Mouse (Mus musculus) spleen, adult 2 months (tissue): ENCODE measurements around the gene Mill2. TPM values are rescaled to one million over a fixed set of nuclear protein-coding genes. Genes with fewer than 3 reads are reported as not detected.

Experiments
- DNase-seq, 2 experiments: peaks; one replicate each; pipeline versions ENCODE4 v3.0.0 to v3.0.0-alpha.2; 2012 to 2021; ENCODE audit warnings: low spot score in 2 of 2, low read depth in 1 of 2
- H3K27ac ChIP-seq: fragments of 200-500 bp; 2 replicates; pipeline ENCODE4 v1.5.1; 2012; ENCODE audit warnings: low read length, inconsistent platforms; ENCODE audit not compliant: insufficient read depth
- H3K27me3 ChIP-seq: fragments of 200-500 bp; 2 replicates; pipeline ENCODE4 v1.6.1; 2012; ENCODE audit warnings: mild to moderate bottlenecking, moderate library complexity, low read length, inconsistent platforms; ENCODE audit not compliant: control insufficient read depth, insufficient read depth
- H3K36me3 ChIP-seq: fragments of 200-500 bp; 2 replicates; pipeline ENCODE4 v1.6.1; 2012; ENCODE audit warnings: mild to moderate bottlenecking, low read length, inconsistent platforms; ENCODE audit not compliant: control insufficient read depth, insufficient read depth
- H3K4me1 ChIP-seq: fragments of 200-500 bp; 2 replicates; pipeline ENCODE4 v1.6.1; 2011; ENCODE audit warnings: inconsistent platforms; ENCODE audit not compliant: control insufficient read depth, insufficient read depth, insufficient read length
- H3K4me3 ChIP-seq: fragments of 200-500 bp; 2 replicates; pipeline ENCODE4 v1.5.1; 2011; ENCODE audit warnings: mild to moderate bottlenecking, inconsistent platforms; ENCODE audit not compliant: insufficient read depth, insufficient read length; ENCODE audit errors: extremely low read depth
- CTCF ChIP-seq: fragments of 200-500 bp; IDR thresholded peaks from 2 replicates; pipeline ENCODE4 v1.5.1; 2011; ENCODE audit warnings: mild to moderate bottlenecking, inconsistent platforms; ENCODE audit not compliant: insufficient read depth, insufficient read length, insufficient replicate concordance; ENCODE audit errors: extremely low read depth
- POLR2A ChIP-seq: fragments of 200-500 bp; IDR thresholded peaks from 2 replicates; pipeline ENCODE4 v1.6.1; 2011; ENCODE audit warnings: low read depth, low read length, inconsistent platforms
- WGBS: fragments of 180-500 bp; shearing (Covaris S2); methylation state at CpG from one replicate; pipeline ENCODE4 v1.1.7; 2018; 5-methylcytosine and 5-hydroxymethylcytosine counted together
- polyA plus RNA-seq: library from polyadenylated mRNA; depleted of rRNA; stranded (reverse); fragments of >200 nt; gene quantifications from 2 replicates; pipeline ENCODE4 v1.2.3, GENCODE M21; 2012

Mill2 gene
- polyA plus RNA-seq, 1 experiment: 2.4 TPM

- H3K27ac ChIP-seq: no peak overlapping the region
- DNase-seq: peak; percentile 41 to 81
- 18% methylated on average over 33 of the region's 33 CpGs for WGBS
- TF ChIP-seq CTCF (peak; percentile 90), POLR2A (no peak)
- H3K4me1 ChIP-seq: peaks cover 12% of the 10 kb centered on the region
- peaks cover 2% of the 10 kb centered on the region for H3K27me3 ChIP-seq
- peak overlapping the region; percentile 45; the same call in 1 of the 2 replicates for H3K4me3 ChIP-seq
- H3K36me3 ChIP-seq: peaks cover 8% of the 10 kb centered on the region
These were observed 52.3 kb downstream of the Mill2 start for GRCm38 (mm10) chr7:18891872-18892599.

GRCm38 (mm10) chr7:18893009-18893408, 53.2 kb downstream of the Mill2 start:
- Histone ChIP-seq H3K36me3 (peaks cover 8% of the 10 kb centered on the region), H3K27ac (no peak overlapping the region), H3K27me3 (peaks cover 2% of the 10 kb centered on the region), H3K4me1 (peaks cover 12% of the 10 kb centered on the region), H3K4me3 (no peak overlapping the region)
- DNase-seq: no peak
- 62% methylated on average over 27 of the region's 27 CpGs for WGBS
- no peak for TF ChIP-seq CTCF
- TF ChIP-seq POLR2A: no peak

GRCm38 (mm10) chr7:18893651-18894430, 54.1 kb downstream of the Mill2 start:
- DNase-seq: peak in 1 of 2 experiments; percentile 30
- Histone ChIP-seq H3K36me3 (peaks cover 8% of the 10 kb centered on the region), H3K27me3 (peaks cover 2% of the 10 kb centered on the region), H3K27ac (no peak overlapping the region), H3K4me3 (no peak overlapping the region), H3K4me1 (peaks cover 12% of the 10 kb centered on the region)
- TF ChIP-seq CTCF (no peak), POLR2A (no peak)
- 15% methylated on average over 39 of the region's 41 CpGs for WGBS

- DNase-seq: no peak
- Histone ChIP-seq H3K27ac (no peak overlapping the region), H3K4me3 (no peak overlapping the region), H3K27me3 (peaks cover 2% of the 10 kb centered on the region), H3K4me1 (peaks cover 12% of the 10 kb centered on the region), H3K36me3 (peaks cover 6% of the 10 kb centered on the region; the same call in 1 of the 2 replicates)
- 66% methylated on average over 5 of the region's 5 CpGs for WGBS
- no peak for TF ChIP-seq POLR2A
- peak; percentile 14; the same call in 1 of the 2 replicates for TF ChIP-seq CTCF
These were observed 56.8 kb downstream of the Mill2 start for GRCm38 (mm10) chr7:18896536-18896935.

- Histone ChIP-seq H3K27ac (no peak overlapping the region), H3K36me3 (peaks cover 6% of the 10 kb centered on the region; the same call in 1 of the 2 replicates), H3K4me1 (no peaks in the 10 kb centered on the region), H3K4me3 (no peak overlapping the region), H3K27me3 (no peaks in the 10 kb centered on the region)
- WGBS: 89% methylated on average over 2 of the region's 2 CpGs
- no peak for DNase-seq
- TF ChIP-seq POLR2A: no peak
- no peak for TF ChIP-seq CTCF
These were observed 60.7 kb downstream of the Mill2 start for GRCm38 (mm10) chr7:18900513-18900912.

GRCm38 (mm10) chr7:18902486-18902885, 62.7 kb downstream of the Mill2 start:
- WGBS: 81% methylated on average over 3 of the region's 3 CpGs
- Histone ChIP-seq H3K27me3 (no peaks in the 10 kb centered on the region), H3K27ac (no peak overlapping the region), H3K36me3 (peaks cover 6% of the 10 kb centered on the region; the same call in 1 of the 2 replicates), H3K4me1 (no peaks in the 10 kb centered on the region), H3K4me3 (no peak overlapping the region)
- no peak for TF ChIP-seq CTCF
- no peak for TF ChIP-seq POLR2A
- no peak for DNase-seq

- no peaks in the 10 kb centered on the region for H3K27me3 ChIP-seq
- DNase-seq: no peak
- H3K36me3 ChIP-seq: peaks cover 4% of the 10 kb centered on the region; the same call in 1 of the 2 replicates
- H3K4me3 ChIP-seq: no peak overlapping the region
- H3K27ac ChIP-seq: no peak overlapping the region
- TF ChIP-seq CTCF (no peak), POLR2A (no peak)
- 81% methylated on average over 3 of the region's 3 CpGs for WGBS
- H3K4me1 ChIP-seq: no peaks in the 10 kb centered on the region; the same call in 1 of the 2 replicates
These were observed 65.2 kb downstream of the Mill2 start for GRCm38 (mm10) chr7:18904971-18905370.
